Mouse (Mus musculus) monocyte, adult 2 months (primary cell): Measurements from ENCODE around the gene Mfsd5.

Source experiments
- DNase-seq, 2 experiments: peaks; one replicate each; pipeline ENCODE4 v3.0.0; 2022; ENCODE audit warnings: low spot score in 2 of 2, low read depth in 1 of 2

The Mfsd5 gene

GRCm38 (mm10) chr15:102247252-102248130, 31.8 kb upstream of the Mfsd5 start:
- peak in 1 of 2 experiments; percentile 60 for DNase-seq

- no peak for DNase-seq
Measured at GRCm38 (mm10) chr15:102248131-102248811, 31.0 kb upstream of the Mfsd5 start.

DNA sequence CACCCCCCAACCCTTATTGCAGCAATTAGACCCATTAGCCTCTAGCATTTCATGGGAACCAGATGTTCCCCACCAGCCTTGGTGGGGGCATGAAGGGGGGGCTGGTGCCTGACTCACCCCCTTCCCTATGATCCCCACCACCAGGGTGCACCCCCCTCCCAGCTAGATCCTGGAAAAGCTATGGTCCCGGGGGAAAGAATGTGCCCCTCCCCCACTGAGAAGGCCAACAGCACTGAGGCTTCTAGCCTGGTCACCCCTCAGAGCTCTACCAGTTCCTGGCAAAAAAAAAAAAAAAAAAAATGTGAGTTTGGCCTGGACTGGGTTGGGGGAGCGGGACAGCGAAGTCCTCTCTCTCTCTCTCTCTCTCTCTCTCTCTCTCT, 30.5 kb upstream of the Mfsd5 start:
- DNase-seq = no peak

DNA sequence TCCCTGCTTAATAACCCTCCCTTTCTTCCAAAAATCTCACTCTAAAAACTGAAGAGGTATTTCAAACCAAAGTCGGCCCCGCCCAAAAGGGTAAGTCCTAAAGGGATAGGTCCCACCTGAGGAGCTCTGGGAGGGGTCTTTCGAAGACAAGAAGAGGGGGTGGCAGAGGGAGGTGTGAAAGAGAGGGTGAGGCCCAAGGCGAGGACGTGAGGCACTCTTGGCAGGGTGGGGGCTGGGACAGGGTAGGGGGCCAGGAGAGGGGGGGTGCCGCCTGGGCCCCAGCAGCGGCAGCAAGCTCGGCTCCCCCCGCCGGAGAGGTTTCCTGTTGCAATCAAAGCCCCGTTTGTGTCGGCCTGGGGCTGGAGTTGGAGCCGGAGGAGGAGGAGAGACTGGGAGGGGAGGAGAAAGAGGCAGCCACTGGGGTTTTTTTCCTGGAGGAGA, 30.0 kb upstream of the Mfsd5 start:
- no peak for DNase-seq

GRCm38 (mm10) chr15:102249967-102250366, 29.3 kb upstream of the Mfsd5 start:
- no peak for DNase-seq

- no peak for DNase-seq
Measured at GRCm38 (mm10) chr15:102250521-102250920, 28.7 kb upstream of the Mfsd5 start.

GRCm38 (mm10) chr15:102255547-102256255, 23.6 kb upstream of the Mfsd5 start:
- no peak for DNase-seq

DNA sequence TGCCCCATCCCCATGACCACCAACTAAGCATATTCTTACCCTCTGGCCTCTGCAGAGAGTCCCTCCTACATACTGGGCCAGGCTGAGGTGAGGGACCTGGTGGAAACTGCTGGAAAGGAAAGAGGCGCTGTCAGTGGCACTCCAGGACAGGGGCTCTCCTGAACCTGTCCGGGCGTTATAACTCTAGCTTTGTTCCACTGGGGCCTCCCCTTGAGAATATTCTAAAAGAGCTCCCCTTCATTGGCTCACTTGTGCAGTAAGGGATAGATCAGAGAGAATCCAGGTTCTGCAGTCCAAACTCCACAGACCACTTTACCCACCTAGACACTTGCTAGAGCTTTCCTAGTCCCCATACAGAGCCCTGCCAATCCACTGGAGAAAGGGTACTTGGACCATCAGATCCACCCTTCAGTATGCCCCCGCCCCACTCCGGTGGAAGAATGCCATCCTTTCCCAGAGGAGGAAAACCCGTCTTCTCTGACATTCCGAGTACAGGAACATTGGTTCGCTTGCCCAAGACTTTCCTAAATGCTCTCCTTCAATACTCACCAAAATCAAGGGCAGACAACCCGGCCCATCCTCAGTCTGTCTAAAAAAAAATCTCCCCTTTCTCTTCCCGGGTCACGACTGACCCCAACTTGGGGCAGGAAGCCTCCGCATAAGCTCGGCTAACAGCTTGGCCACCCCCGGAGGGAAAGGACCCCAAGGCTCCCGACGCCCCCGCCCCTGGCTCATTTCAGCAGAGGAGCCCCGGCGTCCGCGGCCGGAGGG, 22.6 kb upstream of the Mfsd5 start:
- no peak for DNase-seq

GRCm38 (mm10) chr15:102257202-102258075, 21.8 kb upstream of the Mfsd5 start, which contains the start of gene Rarg:
Gene Rarg (minus strand): TSS chr15:102257517.
- DNase-seq = no peak

DNA sequence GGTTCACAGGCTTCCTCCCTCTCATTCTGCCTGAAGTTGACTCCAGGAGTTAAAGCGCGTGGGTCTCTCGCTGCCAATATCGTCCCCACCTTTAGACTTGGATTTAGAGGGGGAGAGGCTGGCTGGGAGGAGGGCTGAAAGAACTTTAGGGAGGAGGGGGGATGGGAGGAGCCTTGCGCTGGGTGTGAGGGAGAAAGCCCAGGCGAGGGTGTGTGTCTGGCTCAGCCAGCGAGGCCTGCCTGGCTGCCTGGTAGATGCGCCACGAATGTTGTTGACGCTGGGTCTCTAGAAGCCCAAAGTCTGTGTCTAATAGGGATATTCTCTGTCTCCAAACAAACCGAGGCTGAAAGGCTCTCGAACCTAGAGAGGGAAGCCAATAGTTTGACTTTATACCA, 21.2 kb upstream of the Mfsd5 start:
- no peak for DNase-seq

DNA sequence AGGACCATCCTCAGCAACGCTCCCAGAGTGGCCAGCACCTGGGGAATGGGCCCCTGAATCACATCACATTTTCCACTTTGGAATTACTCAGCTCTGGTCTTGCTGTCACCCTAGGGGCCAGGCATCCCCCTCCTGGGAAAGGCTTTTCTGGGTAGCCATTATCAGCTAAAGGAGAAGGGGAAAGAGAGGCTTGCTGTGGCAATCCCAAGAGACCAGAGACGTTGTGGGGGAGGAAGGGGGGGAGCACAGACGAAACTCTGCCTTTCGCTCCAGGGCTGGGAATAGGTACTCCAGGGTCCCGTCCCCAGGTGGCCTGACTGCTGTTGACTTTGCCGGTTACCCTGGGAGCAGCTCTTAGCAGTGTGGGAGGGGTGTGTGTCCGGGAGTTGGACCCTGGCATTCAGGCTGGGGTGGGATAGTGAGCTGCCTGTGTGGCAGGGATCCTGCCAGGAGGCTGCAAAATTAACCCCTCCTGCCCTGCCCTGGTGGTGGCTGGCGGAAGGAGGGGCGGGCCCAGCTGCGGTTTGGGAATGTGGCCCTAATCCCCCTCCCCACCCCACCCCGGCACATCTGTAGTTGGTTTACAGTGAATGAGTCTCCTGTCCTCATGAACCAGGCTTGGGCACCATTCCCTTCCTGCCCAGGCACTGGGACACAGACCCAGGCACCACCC, 20.5 kb upstream of the Mfsd5 start:
- DNase-seq = no peak

- DNase-seq = no peak
Measured at GRCm38 (mm10) chr15:102262582-102262981, 16.7 kb upstream of the Mfsd5 start.

DNA sequence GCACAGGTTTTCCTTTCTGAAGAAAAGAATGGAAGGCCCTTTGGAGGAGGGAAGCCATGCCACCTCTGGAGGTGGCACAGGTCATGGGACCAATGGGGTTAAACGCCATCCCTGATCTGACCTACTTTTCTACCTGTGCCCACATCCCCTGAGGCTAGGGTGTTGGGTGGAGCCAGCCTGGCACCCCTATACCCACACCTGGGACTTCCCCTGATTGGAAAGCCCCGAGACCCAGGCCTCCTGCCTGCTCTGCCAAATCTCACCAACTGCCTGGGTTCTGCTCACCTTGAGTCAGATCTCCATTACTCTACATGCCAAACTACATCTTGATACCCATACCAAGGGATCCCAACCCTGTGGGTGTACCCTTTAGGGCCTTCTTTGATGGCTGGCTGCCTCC, 16.2 kb upstream of the Mfsd5 start:
- DNase-seq = no peak

GRCm38 (mm10) chr15:102265548-102265947, 13.7 kb upstream of the Mfsd5 start:
- no peak for DNase-seq

DNA sequence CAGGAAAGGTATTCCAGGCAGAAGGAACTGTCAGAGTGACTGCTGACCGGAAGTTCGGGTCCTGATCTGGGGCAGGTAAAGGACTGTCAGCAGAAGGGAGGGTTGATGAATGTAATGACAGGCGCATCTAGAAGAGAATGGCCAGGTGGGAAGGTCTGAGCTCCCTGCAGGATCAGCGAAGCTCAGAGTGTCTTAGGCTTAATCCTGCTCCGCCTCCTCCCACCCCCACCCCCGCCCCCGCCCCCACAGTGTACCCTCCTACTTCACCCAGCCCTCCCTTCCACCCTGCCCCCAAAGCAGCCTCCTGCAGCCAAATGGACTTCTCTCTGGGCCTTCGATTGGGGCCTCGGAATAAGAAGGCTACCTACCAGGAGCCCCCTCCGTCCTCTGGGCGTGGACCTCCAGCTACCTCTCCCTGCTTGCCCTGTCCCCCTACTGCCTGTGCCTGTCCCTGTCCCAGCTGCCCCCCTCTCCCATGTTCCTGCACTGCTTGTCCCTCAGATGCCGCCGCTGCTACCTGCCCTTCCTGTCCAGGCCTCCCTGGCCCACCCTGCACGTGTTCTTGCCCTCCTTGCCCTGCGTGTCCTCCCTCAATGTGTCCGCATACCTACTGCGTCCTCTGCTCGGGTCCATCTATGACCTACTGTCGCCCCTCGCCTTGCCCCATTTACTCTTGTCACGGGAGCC, 8.8 kb upstream of the Mfsd5 start, which contains the start of gene Gm9918:
Gene Gm9918, plus strand, starts transcription at position 290 of the 687 bp plus-strand sequence.
- DNase-seq = no peak

DNA sequence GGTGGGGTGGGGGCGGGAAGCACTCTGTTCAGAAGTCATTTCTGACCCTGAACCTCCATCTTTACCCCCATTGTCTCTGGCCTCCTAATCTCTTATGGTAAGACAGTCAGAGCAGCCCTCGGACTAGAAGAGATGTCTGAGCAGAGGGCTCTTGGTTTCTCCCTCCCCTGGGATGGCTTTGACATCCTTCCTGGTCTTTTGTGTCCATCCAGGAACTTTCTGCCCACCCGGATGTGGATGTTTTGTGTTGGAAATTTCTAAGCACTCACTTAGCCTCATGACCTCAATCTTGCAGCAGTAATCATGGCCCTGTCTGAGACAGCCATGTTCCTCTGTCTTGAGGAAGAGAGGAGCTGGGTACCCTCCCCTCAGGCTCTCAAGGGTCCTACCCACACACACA, 7.8 kb upstream of the Mfsd5 start:
- no peak for DNase-seq

DNA sequence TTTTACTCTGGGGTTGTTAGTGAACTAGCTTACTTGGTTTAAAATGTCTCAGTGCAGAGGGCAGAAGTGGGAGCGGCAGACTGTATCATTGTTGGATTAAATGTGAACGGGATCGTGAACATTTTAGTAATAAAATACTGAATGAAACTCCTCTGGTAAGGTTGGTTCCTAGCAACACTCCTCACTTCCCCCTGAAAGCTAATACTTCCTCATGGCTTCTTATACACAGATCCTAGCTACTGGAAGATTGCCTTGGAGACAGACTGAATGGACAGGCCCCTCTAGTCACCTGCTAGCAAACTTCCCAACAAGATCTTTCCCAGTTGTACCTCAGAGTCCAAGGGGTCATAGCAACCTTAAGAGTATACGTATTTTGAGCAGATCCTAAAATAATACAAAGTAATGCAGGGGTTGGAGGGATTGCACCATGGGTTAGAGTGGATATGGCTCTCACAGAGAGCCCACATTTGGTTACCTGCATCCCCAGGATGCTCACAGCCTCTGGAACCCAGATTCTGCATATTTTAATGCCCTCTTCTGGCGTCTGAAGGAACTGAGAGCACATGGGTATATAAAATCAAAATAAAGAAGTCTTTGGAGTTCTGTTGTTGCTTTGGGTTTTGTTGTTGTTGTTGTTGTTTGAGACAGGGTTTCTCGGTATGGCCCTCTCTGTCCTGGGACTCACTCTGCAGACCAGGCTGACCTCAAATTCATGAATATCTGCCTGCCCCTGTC, 5.1 kb upstream of the Mfsd5 start:
- DNase-seq = no peak

- DNase-seq = no peak
Measured at GRCm38 (mm10) chr15:102278726-102279091, 545 bp upstream of the Mfsd5 start.
